Mouse (Mus musculus) heart, adult 9 months (tissue): ENCODE data around the gene Hnrnpdl.

Experiments
- DNase-seq, 2 experiments: peaks; one replicate each; pipeline ENCODE4 v3.0.0; 2022; ENCODE audit warnings: low spot score in 2 of 2

Hnrnpdl gene

DNA sequence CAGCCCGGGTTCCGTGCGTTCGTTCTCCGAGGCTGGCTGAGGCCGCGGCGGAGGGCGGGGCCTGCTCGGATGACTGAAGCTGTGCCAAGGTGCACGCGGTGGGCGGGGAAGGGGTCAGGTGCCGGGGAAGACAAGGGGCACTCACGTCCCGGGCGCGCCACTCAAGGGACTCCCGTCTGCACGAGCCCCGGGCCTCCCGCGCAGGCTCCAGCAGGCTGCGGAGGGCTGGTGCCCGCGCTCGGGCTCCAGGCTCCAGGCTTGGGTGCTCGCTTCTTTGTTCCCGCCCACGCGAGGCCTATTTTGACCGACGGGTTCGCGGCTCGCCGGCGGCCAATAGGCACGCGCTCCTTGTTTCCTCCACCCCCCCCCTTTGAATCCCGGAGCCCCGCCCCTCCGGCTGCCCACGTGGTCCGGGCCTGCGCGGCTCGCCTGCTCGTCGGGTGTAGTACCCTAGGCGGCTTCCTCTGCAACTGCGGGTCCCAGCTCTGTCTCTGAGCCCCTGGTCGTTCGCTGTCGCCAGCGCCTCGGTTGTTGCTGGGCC is at the start of gene Hnrnpdl, which contains the start of gene Enoph1:
Gene Hnrnpdl, minus strand, starts transcription at position 63 of the 541 bp plus-strand sequence.
Gene Enoph1, plus strand, starts transcription at position 384 of the 541 bp plus-strand sequence.
- peak; percentile 90 to 93 for DNase-seq

DNA sequence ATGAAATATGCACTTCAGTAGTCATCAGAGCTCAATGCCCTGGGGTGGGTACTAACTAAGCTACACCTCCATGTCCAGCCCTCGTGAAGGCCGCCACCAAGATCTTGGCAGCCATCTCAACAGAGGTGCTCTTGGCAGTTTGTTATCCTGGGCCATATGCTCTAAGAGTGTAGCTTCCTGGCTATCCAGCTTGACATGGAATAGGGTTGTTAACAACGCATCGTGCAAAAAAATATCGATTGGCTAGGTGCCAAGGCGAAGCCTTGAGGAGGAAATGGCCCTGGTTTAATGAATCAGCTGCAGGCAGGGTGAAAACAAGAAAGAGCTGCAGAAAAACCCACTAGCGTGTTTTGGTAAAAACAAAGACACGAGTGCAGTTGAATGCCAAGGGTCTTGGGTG is 45.6 kb upstream of the Hnrnpdl start:
- DNase-seq: no peak

GRCm38 (mm10) chr5:100083953-100084562 is 44.6 kb upstream of the Hnrnpdl start:
- DNase-seq: no peak

DNA sequence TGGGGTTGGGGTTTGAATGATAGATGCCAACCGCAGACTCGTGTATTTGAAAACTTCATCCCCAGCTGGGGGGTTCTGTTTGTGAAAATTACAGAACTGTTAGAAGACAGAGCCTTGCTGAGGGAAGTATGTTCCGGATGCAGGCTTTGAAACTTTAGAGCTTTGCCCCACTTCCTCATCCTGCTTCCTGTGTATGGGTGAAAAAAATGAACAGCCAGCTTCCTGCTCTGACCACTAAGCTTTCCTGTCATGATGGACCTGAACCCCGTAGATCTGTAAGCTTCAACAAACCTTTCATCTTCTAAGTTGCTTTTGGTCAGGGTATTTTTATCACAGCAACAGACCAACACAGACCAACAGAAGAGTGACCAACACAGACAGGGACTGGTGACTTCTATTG is 42.5 kb upstream of the Hnrnpdl start:
- no peak for DNase-seq

- no peak for DNase-seq
Observed at GRCm38 (mm10) chr5:100079931-100080275, 40.4 kb upstream of the Hnrnpdl start.

DNA sequence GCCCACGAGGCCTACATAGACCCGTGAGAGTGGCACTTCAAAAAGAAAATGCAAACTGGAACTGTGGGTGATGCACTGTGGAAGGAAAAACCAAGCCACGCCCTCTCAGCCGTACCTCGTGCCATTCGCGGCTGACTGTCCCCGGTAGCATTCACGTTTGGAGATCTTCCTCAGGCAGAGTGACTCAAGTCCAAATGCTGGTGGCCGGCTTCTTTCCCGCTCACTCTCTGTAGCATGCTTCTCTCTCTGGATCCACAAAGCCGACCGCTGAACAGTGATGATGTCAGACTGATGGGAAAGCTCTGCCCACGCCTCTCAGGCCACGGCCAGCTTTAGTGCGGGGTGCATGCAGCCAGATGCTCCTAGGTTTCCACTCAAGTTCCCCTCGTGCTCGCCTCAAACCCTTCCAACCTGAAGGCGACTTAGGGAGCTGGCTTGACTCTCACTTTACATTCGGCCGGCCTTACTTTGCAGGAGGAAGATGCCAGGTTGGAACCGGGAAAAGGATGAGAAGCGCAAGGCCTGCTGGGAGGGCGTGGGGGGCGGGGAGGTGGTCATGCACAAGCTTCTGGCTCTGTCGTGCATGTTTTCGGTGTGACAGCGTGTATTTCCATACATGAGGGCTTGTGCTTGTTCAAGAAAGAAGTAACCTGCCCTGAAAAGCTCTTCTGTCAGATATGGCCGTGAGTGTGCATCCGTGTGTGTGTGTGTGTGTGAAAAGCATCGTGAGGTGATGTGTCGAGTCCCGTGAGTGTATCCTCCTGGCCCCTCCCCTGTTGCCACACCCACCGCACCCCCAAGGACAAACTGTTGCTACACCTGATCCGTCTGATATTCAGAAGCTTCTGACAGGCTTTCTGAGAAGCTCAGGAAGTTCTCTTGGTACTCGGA is 39.8 kb upstream of the Hnrnpdl start:
- DNase-seq: no peak

- no peak for DNase-seq
Observed at GRCm38 (mm10) chr5:100074571-100074970, 35.1 kb upstream of the Hnrnpdl start.

- DNase-seq: no peak
Observed at GRCm38 (mm10) chr5:100072557-100072956, 33.1 kb upstream of the Hnrnpdl start.

- DNase-seq: no peak
Observed at GRCm38 (mm10) chr5:100071541-100071940, 32.1 kb upstream of the Hnrnpdl start.

DNA sequence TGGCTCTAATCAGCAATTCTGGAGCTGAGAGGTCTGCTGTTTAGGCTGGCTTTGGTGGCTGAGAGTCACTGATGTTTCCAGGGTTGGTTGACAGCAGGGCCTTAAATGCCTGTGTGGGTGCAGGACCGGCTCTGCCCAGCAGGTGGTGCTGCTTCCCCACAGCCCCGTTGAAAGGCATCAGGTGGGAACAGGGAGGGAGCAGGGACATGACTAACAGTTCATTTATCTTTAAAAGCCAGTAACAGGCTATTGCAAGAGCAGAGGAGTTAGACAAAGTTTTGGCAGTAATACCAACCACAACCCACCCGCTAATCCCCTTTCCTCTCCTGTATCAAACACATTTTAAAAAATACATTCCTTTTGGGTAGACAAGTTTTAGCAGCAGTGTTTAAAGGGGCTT is 30.8 kb upstream of the Hnrnpdl start:
- peak; percentile 65 to 70 for DNase-seq

GRCm38 (mm10) chr5:100069526-100069925 is 30.1 kb upstream of the Hnrnpdl start:
- DNase-seq: no peak

DNA sequence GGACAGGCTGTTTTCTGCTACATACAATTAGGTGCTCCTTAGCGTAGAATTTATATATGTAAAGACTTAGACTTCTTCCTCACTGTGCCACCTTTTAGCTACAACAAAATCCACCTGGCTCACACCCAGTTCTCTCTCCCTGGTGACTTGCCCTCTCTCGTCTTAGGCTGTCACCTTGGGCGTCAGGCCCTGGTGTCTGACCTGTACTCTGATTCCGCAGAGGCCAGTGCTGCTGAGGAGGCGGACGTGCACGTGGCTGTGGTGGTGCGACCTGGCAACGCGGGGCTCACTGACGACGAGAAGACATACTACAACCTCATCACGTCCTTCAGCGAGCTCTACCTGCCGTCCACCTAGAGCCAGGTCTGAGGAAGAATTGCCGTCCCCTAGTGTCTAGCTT is 28.1 kb upstream of the Hnrnpdl start:
- no peak for DNase-seq

DNA sequence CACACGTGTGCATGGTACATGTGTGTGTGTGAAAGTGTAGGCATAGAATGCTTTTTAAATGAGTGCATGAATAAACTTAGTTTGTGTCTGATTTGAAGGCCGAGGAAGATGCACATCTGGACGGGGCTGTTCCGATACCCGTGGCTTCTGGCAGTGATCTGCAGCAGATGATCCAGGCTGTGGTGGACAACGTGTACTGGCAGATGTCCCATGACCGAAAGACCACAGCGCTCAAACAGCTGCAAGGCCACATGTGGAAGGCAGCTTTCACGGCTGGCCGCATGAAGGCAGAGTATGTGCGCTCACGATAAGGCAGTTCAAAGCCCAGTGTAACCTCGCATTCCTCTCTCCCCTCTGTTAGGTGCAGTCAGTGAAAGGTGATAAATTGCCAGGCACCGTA is 21.4 kb upstream of the Hnrnpdl start:
- DNase-seq: no peak

DNA sequence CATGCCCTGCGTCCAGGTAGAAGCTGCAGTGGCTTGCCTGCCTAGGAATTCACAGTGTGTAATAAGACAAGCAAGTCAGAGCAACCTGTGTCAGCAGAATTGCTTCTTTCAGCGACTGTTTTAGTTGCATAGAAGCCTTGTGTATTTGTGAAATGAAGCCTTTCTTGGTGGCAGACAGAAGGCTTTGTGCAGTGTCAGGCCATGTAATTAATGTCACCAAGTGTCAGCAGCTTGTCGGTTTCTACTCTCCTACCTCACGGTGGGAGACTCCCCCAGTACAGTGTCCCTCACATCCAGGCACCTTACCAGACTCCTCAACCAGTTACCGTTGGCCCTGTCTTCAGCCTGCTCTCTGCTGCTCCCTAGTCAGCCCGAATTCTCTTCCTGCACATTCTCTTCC is 19.9 kb upstream of the Hnrnpdl start:
- DNase-seq: no peak

GRCm38 (mm10) chr5:100058729-100059128 is 19.3 kb upstream of the Hnrnpdl start:
- DNase-seq: no peak

DNA sequence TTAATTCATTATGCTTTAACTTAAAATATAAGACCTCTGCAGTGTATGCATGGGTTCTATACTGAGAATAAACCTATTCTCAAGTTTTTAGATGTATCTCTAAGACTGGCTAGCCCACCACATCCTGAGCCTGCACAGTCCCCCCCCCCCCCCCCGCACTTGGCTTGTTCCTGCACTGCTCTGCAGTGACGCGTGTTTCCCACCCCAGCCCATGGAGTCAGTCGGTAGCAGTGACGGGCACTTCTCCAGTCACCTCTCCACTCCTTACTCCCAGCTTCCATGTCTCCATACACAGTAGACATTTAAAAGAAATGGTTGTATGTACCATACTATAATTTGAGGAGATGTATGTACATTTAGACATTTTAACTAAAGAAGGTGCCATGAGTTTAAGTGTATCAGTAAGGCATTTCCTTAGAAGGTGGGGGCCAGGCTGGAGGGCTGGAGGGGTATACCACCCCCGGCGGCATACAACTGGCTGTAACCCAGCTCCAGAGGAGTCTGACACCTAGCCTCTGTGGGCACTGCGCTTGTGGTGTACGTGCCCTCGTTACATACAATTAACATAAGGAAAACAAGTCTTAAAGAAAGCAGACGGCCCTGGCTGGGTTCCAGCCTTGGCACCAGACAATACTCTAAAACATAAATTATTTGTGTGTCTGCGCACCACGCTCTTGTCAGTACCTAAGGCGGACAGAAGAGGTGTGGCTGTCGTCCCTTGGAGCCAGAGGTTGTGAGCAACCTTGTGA is 18.2 kb upstream of the Hnrnpdl start:
- no peak for DNase-seq

DNA sequence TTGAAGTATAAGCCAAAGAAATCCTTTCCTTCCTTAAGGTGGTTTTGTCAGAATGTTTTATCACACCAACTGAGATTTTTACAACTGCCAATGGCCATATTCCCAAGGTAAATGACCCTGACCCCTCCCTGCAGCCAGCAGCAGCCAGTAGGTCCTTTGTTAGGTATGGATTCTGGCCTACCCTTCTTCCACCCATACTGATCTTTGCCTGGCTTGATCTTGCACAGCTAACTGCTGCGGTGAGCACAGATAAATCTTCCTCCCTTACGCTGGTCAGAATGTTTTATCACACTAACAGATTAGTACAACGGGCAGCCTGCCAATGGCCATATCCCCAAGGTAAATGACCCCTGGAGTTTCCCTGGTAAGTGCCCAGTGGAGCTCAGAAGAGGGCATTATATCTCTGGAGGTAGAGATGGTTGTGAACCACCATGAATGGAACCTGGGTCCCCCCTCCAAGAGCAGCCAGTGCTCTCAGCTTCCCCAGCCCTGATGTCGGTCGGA is 16.5 kb upstream of the Hnrnpdl start:
- DNase-seq: no peak

DNA sequence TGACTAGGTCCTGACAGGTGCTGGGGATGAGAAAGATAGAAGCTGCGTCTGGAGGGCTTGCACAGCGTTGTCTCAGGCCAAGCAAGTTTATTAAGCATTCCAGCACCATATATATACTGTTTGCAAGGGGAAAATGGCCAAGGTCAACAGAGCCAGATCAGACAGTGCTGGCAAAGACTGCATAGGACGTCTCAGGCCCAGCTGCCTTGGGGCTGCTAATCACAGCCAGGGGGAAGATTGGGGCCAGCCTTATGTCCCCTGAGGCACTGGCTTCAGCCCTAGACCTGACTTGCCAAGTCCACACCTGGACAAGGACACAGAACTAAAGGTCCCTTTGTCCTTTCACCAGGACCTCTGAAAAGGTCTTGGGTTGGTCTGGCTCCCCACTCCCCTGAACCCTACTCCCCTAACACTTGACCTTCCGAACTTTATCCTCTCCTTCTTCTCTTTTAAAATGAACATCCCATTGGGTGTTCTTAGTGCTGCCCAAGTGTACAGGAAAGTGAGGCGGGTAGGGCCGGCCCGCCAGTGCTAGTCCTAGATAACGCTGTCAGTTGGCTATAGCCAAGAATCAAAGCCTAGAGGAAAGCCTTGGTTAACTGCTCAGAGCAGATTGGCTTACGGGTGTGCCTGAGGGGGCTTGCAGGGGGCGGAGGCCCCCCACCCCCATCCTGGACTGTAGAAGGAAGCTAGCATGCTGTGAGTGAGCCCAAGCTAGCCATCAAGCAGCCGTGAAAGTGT is 15.5 kb upstream of the Hnrnpdl start:
- no peak for DNase-seq

- no peak for DNase-seq
Observed at GRCm38 (mm10) chr5:100052728-100053127, 13.3 kb upstream of the Hnrnpdl start.

- DNase-seq: no peak
Observed at GRCm38 (mm10) chr5:100049904-100050303, 10.4 kb upstream of the Hnrnpdl start.

- DNase-seq: no peak
Observed at GRCm38 (mm10) chr5:100047871-100048270, 8.4 kb upstream of the Hnrnpdl start.
